Mouse (Mus musculus) liver, embryonic 16.5 days (tissue): ENCODE results near the gene Rergl. TPM values are rescaled to one million over a fixed set of nuclear protein-coding genes. Genes with fewer than 3 reads are reported as not detected.

Source experiments
- ATAC-seq: fragments of 200-750 bp; cut with Nextera tagmentation; 2 replicates; pipeline ENCODE4 v1.8.0; 2017; ENCODE audit warnings: low read depth, mild to moderate bottlenecking, moderate number of reproducible peaks, moderate library complexity
- H3K27ac ChIP-seq: fragments of 300-500 bp; sonication (generic); 2 replicates; pipeline ENCODE4 v1.5.1; 2014; ENCODE audit warnings: mild to moderate bottlenecking, low read length
- H3K27me3 ChIP-seq: fragments of 300-500 bp; sonication (generic); 2 replicates; pipeline ENCODE4 v1.6.1; 2014; ENCODE audit warnings: low read depth, low read length, mixed read lengths; ENCODE audit not compliant: control insufficient read depth, insufficient read depth
- H3K36me3 ChIP-seq: fragments of 300-500 bp; sonication (generic); 2 replicates; pipeline ENCODE4 v1.6.1; 2014; ENCODE audit warnings: mild to moderate bottlenecking; ENCODE audit not compliant: control insufficient read depth, insufficient read depth
- H3K4me1 ChIP-seq: fragments of 300-500 bp; sonication (generic); 2 replicates; pipeline ENCODE4 v1.6.1; 2014; ENCODE audit warnings: low read depth, low read length, mixed read lengths; ENCODE audit not compliant: control insufficient read depth
- H3K4me2 ChIP-seq: fragments of 300-500 bp; sonication (generic); 2 replicates; pipeline ENCODE4 v1.6.1; 2014; ENCODE audit warnings: low read depth, low read length, mixed read lengths
- H3K4me3 ChIP-seq: fragments of 300-500 bp; sonication (generic); 2 replicates; pipeline ENCODE4 v1.5.1; 2014; ENCODE audit warnings: low read depth, mild to moderate bottlenecking, low read length
- H3K9ac ChIP-seq: fragments of 300-500 bp; sonication (generic); 2 replicates; pipeline ENCODE4 v1.6.1; 2014; ENCODE audit warnings: low read depth, low read length
- H3K9me3 ChIP-seq: fragments of 300-500 bp; sonication (generic); replicated peaks from 2 replicates; pipeline ENCODE4 v1.6.1; 2016; ENCODE audit warnings: low read length; ENCODE audit not compliant: control insufficient read depth
- WGBS: fragments of 180-500 bp; shearing (Covaris S2); extraction: QIAGEN DNeasy Blood & Tissue Kit; methylation state at CpG from one replicate; pipeline ENCODE4 v1.1.7; 2014; ENCODE audit not compliant: insufficient replicate concordance; 5-methylcytosine and 5-hydroxymethylcytosine counted together
- polyA plus RNA-seq: library from polyadenylated mRNA; unstranded; fragments of >200 nt; fragmentation: Nextera tagmentation; extraction: Ambion mirVana; gene quantifications from 2 replicates; pipeline ENCODE4 v1.2.1, GENCODE M21; 2015

Gene Rergl
- polyA plus RNA-seq, 1 experiment from 2014 or later, result not detected

DNA sequence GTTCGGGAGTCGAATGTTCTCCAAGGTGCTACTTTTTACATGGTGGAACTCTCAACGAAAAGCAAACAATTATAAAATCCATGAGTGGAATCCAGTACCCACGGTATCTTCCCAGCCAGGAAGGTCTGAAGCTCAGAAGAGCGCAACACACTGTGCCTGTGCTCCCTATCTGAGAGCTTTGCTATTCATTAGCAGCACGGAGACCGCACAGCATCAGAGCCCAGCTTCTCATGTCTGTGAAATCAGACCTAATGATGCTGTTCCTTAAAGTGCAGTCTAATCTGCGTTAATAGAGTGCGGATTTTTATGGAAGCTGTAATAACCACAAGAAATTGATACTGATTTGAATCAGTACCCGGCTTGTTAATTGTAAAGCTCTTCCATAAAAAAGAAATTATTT is 41.3 kb downstream of the Rergl start:
- no peaks in the 10 kb centered on the region for H3K9me3 ChIP-seq

DNA sequence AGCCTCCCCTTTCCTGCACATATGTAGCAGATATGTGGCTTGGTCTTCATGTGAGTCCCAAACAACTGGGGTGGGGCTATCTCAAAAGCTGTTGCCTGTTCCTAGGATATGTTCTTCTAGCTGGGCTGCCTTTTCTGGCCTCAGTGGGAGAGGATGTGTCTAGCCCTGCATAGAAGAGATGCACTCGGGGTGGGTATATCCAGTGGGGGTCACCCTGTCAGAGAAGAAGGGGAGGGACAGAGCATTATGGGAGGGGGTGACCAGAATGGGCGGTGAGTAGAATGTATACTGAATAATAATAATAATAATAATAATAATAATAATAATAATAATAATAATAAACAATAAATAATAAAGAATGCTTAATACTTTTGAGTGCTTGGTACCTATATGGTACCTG is 57.8 kb downstream of the Rergl start:
- 55% methylated on average over 2 of the region's 2 CpGs for WGBS
- no peaks in the 10 kb centered on the region for H3K36me3 ChIP-seq
- no peak overlapping the region for H3K9ac ChIP-seq
- no peak overlapping the region for H3K4me3 ChIP-seq
- no peaks in the 10 kb centered on the region for H3K27me3 ChIP-seq
- no peaks in the 10 kb centered on the region for H3K9me3 ChIP-seq
- H3K27ac ChIP-seq, result no peak overlapping the region
- H3K4me1 ChIP-seq, result no peaks in the 10 kb centered on the region
- H3K4me2 ChIP-seq, result no peak overlapping the region
- no peak for ATAC-seq

More for the DNA sequence above, 41.3 kb downstream of the Rergl start:
- no peak overlapping the region for H3K4me3 ChIP-seq
- no peaks in the 10 kb centered on the region for H3K27me3 ChIP-seq
- no peak overlapping the region for H3K4me2 ChIP-seq
- H3K4me1 ChIP-seq, result no peaks in the 10 kb centered on the region
- no peaks in the 10 kb centered on the region for H3K36me3 ChIP-seq
- 74% methylated on average over 10 of the region's 10 CpGs for WGBS
- no peak overlapping the region for H3K9ac ChIP-seq
- no peak overlapping the region for H3K27ac ChIP-seq
- ATAC-seq, result no peak

Other genes with a start within 250 kb of the Rergl start
- gene Pik3c2g, start 85.2 kb upstream of the Rergl start, polyA plus RNA-seq, result 5.2 and 5.7 TPM in 2 replicates